ENCODE assay signal across 9 mouse cellular contexts in genomic region chr6:116386045-116386415, GRCm38 (mm10). TPM values are rescaled to one million over a fixed set of nuclear protein-coding genes. Genes with fewer than 3 reads are reported as not detected.
DNase-seq lines count a peak whose midpoint lies in the region; ATAC-seq and TF ChIP-seq lines count a peak whose summit lies in the region.
"Had no signal": no experiment of that assay in that cellular context is flagged by ENCODE, and none has a peak within 500 bp of the region (broad histone marks: within the 10 kb centered on the region; RNA-seq: fewer than 3 reads in every experiment).

No protein-coding gene starts in this region.

- peak overlapping the region; percentile 60; the same call in 1 of the 2 replicates for H3K27ac ChIP-seq in cerebellum, adult 2 months (ENCODE audit: insufficient read depth, low read length)
- H3K27ac ChIP-seq in embryonic facial prominence, embryonic 14.5 days (replicated peaks; ENCODE audit: low read depth, low read length), result no peak overlapping the region
- H3K27ac ChIP-seq in midbrain, embryonic 13.5 days, result peak overlapping the region; percentile 79
- H3K27ac ChIP-seq: limb, embryonic 12.5 days had no signal

- intact Hi-C loops in left cerebral cortex, postnatal 4 days (cut with DNase I), result no loop called here

- H3K9ac ChIP-seq in embryonic facial prominence, embryonic 14.5 days (ENCODE audit: low read depth, low read length), result no peak overlapping the region
- H3K9ac ChIP-seq in midbrain, embryonic 13.5 days (replicated peaks), result peak overlapping the region; percentile 47; the same call in 1 of the 2 replicates
- H3K9ac ChIP-seq: limb, embryonic 12.5 days had no signal

- TF ChIP-seq POLR2A in cerebellum, adult 2 months (IDR thresholded peaks at IDR 0.05; ENCODE audit: borderline replicate concordance, insufficient read depth, low read length), result no peak

- H3K9me3 ChIP-seq in embryonic facial prominence, embryonic 14.5 days (ENCODE audit: control insufficient read depth, low read length), result no peaks in the 10 kb centered on the region
- H3K9me3 ChIP-seq in midbrain, embryonic 13.5 days, result no peaks in the 10 kb centered on the region
- H3K9me3 ChIP-seq: limb, embryonic 12.5 days had no signal

- WGBS in cerebellum, adult 2 months, result 47% methylated on average over 4 of the region's 4 CpGs
- 29% methylated on average over 4 of the region's 4 CpGs for WGBS in embryonic facial prominence, embryonic 14.5 days
- 23% methylated on average over 4 of the region's 4 CpGs for WGBS in midbrain, embryonic 13.5 days

- H3K36me3 ChIP-seq in embryonic facial prominence, embryonic 14.5 days (ENCODE audit: control insufficient read depth, insufficient read depth, low read length), result no peaks in the 10 kb centered on the region
- H3K36me3 ChIP-seq in midbrain, embryonic 13.5 days, result no peaks in the 10 kb centered on the region
- H3K36me3 ChIP-seq: limb, embryonic 12.5 days had no signal

- no peak overlapping the region for H3K4me2 ChIP-seq in embryonic facial prominence, embryonic 14.5 days (ENCODE audit: low read depth, low read length)
- H3K4me2 ChIP-seq in midbrain, embryonic 13.5 days (replicated peaks), result peak overlapping the region; percentile 42
- H3K4me2 ChIP-seq: limb, embryonic 12.5 days had no signal

- DNase-seq in cerebellum, adult 2 months, result no peak
- DNase-seq in cerebellum, adult 9-11 months, result no peak
- peak; percentile 23 for DNase-seq in embryonic facial prominence, embryonic 14.5 days (ENCODE audit: low spot score)
- peak; percentile 62 for DNase-seq in kidney, adult 18-20 months
- DNase-seq in left cerebral cortex, postnatal 4 days, result no peak
- DNase-seq in ovary, postnatal 36 days (ENCODE audit: low spot score), result no peak

- H3K4me3 ChIP-seq in cerebellum, adult 2 months (replicated peaks; ENCODE audit: insufficient read depth, low read depth, low read length), result no peak overlapping the region
- no peak overlapping the region for H3K4me3 ChIP-seq in embryonic facial prominence, embryonic 14.5 days (ENCODE audit: low read depth, low read length)
- peak overlapping the region; percentile 15 for H3K4me3 ChIP-seq in midbrain, embryonic 13.5 days (replicated peaks)
- H3K4me3 ChIP-seq: limb, embryonic 12.5 days had no signal

- TF ChIP-seq CTCF in cerebellum, adult 2 months (IDR thresholded peaks at IDR 0.05; ENCODE audit: borderline replicate concordance, insufficient read depth, low read depth, low read length), result no peak

- peaks cover 6% of the 10 kb centered on the region for H3K4me1 ChIP-seq in cerebellum, adult 2 months (ENCODE audit: control insufficient read depth, insufficient read depth, low read length)
- H3K4me1 ChIP-seq in embryonic facial prominence, embryonic 14.5 days (ENCODE audit: control insufficient read depth, insufficient read depth, low read length), result 0 out of 2 replicates have a peak, but pooled peaks cover 6% of the 10 kb centered on the region
- peaks cover 31% of the 10 kb centered on the region for H3K4me1 ChIP-seq in midbrain, embryonic 13.5 days (replicated peaks)

- ATAC-seq in embryonic facial prominence, embryonic 14.5 days (ENCODE audit: low read depth), result peak; percentile 50; the same call in 1 of the 2 replicates
- ATAC-seq in midbrain, embryonic 13.5 days, result peak; percentile 77
- ATAC-seq in activated CD4-positive, CD25-positive, alpha-beta regulatory T cell, adult 4 months, result no peak

- no peaks in the 10 kb centered on the region for H3K27me3 ChIP-seq in cerebellum, adult 2 months (ENCODE audit: control insufficient read depth, insufficient read depth, low read length)
- H3K27me3 ChIP-seq in embryonic facial prominence, embryonic 14.5 days (replicated peaks; ENCODE audit: control insufficient read depth, insufficient read depth, low read length), result no peaks in the 10 kb centered on the region
- no peaks in the 10 kb centered on the region for H3K27me3 ChIP-seq in midbrain, embryonic 13.5 days
- H3K27me3 ChIP-seq: limb, embryonic 12.5 days had no signal

RNA-seq across cellular contexts. Expression of gene March8, which starts 48.2 kb away (rescaled TPM):
- 80.9 and 84.5 TPM in 2 replicates for polyA plus RNA-seq in cerebellum, adult 2 months (2012; rRNA removed)
- 31.8 and 32.1 TPM in 2 replicates for polyA plus RNA-seq in embryonic facial prominence, embryonic 14.5 days (2014; fragmentation: Nextera tagmentation; extraction: Ambion mirVana)
- 68.5 and 68.9 TPM in 2 replicates for polyA plus RNA-seq in midbrain, embryonic 13.5 days (2015; fragmentation: Nextera tagmentation; extraction: Ambion mirVana)
- polyA plus RNA-seq in activated CD4-positive, CD25-positive, alpha-beta regulatory T cell, adult 4 months (2017; shearing (Covaris generic)), result under 1 TPM; 0.13 to 0.40 TPM
- total RNA-seq in left cerebral cortex, postnatal 4 days (2021), result 100 to 1,000 TPM in 1 of 2 experiments, 10 to 100 TPM in 1; 98.6 to 103 TPM

Comparison
In these comparisons a context has a peak if more than half of its experiments do, and no peak if none do; other contexts are left out.
1. DNase-seq: peak in embryonic facial prominence, embryonic 14.5 days (single experiment) and kidney, adult 18-20 months (single experiment); none in cerebellum, adult 2 months (0 of 2), cerebellum, adult 9-11 months (single experiment), left cerebral cortex, postnatal 4 days (single experiment) and ovary, postnatal 36 days (single experiment).
2. RNA of gene March8, which starts 48.2 kb away (polyA plus RNA-seq): 80.9 to 84.5 TPM in cerebellum, adult 2 months, 68.5 to 68.9 TPM in midbrain, embryonic 13.5 days and 31.8 to 32.1 TPM in embryonic facial prominence, embryonic 14.5 days; 0.13 to 0.40 TPM in activated CD4-positive, CD25-positive, alpha-beta regulatory T cell, adult 4 months; every median in the first group is over 10 times any median in the second.